Mouse (Mus musculus): ENCODE results near the gene Arhgap17. TPM values are rescaled to one million over a fixed set of nuclear protein-coding genes. Genes with fewer than 3 reads are reported as not detected.

Arhgap17 gene
- polyA plus RNA-seq, 1 experiment from 2014 or later = 21.8 TPM

DNA sequence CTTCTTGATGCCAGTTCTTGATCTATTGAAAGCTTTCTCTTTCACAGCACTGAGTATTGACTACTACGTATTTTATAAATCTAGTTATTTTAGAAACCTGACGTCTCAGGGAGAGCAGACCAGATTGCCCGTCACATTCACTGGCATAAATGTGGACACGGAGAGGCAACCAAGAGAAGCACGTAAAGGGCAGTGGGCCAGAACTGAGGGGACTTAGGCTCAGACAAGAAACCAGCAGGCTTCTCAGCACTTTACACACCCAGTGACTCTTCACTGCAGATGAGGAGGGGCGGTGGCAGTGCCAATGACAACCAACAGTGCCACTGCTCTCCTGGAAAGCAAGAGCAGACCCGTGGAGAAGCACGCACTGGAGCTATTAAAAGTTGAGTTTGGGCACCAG lies 62.5 kb downstream of the Arhgap17 start:
- WGBS = 94% methylated on average over 8 of the region's 8 CpGs

DNA sequence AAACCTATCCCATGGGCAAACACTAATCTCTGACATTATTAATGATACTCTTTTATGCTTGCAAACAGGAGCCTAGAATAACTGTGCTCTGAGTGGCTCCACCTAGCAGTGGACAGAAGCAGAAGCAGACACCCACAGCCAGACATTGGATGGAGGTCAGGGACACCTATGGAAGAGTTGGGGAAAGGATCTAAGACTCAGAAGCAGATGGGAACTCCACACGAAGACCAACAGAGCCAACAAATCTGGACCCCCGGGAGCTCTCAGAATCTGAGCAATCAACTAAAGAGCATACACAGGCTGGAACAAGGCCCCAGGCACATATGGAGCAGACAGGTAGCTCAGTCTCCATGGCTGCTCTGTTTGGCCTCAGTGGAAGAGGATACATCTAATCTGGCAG lies 64.3 kb downstream of the Arhgap17 start:
- H3K36me3 ChIP-seq (ENCODE audit: control insufficient read depth, insufficient read depth, low read length) = peaks cover 25% of the 10 kb centered on the region
- no peak for ATAC-seq
- H3K4me2 ChIP-seq (ENCODE audit: low read depth, low read length) = no peak overlapping the region
- H3K27ac ChIP-seq (ENCODE audit: low read length) = no peak overlapping the region
- no peaks in the 10 kb centered on the region for H3K4me1 ChIP-seq (ENCODE audit: control insufficient read depth, insufficient read depth, low read length)
- 85% methylated on average over 2 of the region's 2 CpGs for WGBS
- no peaks in the 10 kb centered on the region for H3K27me3 ChIP-seq (replicated peaks; ENCODE audit: control insufficient read depth, insufficient read depth, low read length)
- no peaks in the 10 kb centered on the region for H3K9me3 ChIP-seq (ENCODE audit: control insufficient read depth, low read length)
- no peak overlapping the region for H3K4me3 ChIP-seq (ENCODE audit: low read length)
- no peak overlapping the region for H3K9ac ChIP-seq (ENCODE audit: low read depth, low read length)

More for the DNA sequence above, 62.5 kb downstream of the Arhgap17 start:
- Histone ChIP-seq H3K9me3 (ENCODE audit: control insufficient read depth, low read length) (no peaks in the 10 kb centered on the region), H3K4me3 (ENCODE audit: low read length) (no peak overlapping the region), H3K27me3 (replicated peaks; ENCODE audit: control insufficient read depth, insufficient read depth, low read length) (no peaks in the 10 kb centered on the region), H3K4me1 (ENCODE audit: control insufficient read depth, insufficient read depth, low read length) (no peaks in the 10 kb centered on the region), H3K9ac (ENCODE audit: low read depth, low read length) (no peak overlapping the region), H3K36me3 (ENCODE audit: control insufficient read depth, insufficient read depth, low read length) (peaks cover 28% of the 10 kb centered on the region), H3K4me2 (ENCODE audit: low read depth, low read length) (no peak overlapping the region), H3K27ac (ENCODE audit: low read length) (no peak overlapping the region)
- no peak for ATAC-seq

GRCm38 (mm10) chr7:123300258-123300657 lies 69.5 kb downstream of the Arhgap17 start:
- H3K9ac ChIP-seq (ENCODE audit: low read depth, low read length) = no peak overlapping the region
- H3K27me3 ChIP-seq (replicated peaks; ENCODE audit: control insufficient read depth, insufficient read depth, low read length) = no peaks in the 10 kb centered on the region
- peaks cover 14% of the 10 kb centered on the region; the same call in 1 of the 2 replicates for H3K36me3 ChIP-seq (ENCODE audit: control insufficient read depth, insufficient read depth, low read length)
- no peaks in the 10 kb centered on the region for H3K4me1 ChIP-seq (ENCODE audit: control insufficient read depth, insufficient read depth, low read length)
- H3K9me3 ChIP-seq (ENCODE audit: control insufficient read depth, low read length) = no peaks in the 10 kb centered on the region
- H3K4me2 ChIP-seq (ENCODE audit: low read depth, low read length) = no peak overlapping the region
- WGBS = 74% methylated on average over 3 of the region's 3 CpGs
- H3K27ac ChIP-seq (ENCODE audit: low read length) = no peak overlapping the region
- no peak for ATAC-seq
- H3K4me3 ChIP-seq (ENCODE audit: low read length) = no peak overlapping the region

DNA sequence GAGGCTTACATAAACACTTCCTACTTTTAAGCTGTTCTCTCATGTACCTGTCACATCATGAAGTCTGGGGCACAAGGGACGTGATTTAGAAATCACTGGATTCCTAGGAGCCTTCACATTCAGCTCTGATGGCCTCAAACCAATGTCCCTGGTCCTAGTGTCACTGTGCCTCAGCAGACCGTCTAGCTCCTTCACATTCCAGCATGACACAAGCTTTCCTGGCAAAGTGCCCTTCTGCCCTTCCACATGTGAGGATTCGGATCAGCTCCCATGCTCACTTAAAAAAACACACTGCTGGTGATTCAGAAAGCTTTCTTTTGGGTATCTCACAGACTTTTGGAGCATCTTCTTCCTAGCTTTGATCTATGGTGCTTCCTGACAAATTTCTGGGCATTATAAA lies 71.5 kb downstream of the Arhgap17 start:
- H3K27ac ChIP-seq (ENCODE audit: low read length) = no peak overlapping the region
- no peaks in the 10 kb centered on the region for H3K27me3 ChIP-seq (replicated peaks; ENCODE audit: control insufficient read depth, insufficient read depth, low read length)
- H3K36me3 ChIP-seq (ENCODE audit: control insufficient read depth, insufficient read depth, low read length) = peaks cover 13% of the 10 kb centered on the region; the same call in 1 of the 2 replicates
- H3K4me2 ChIP-seq (ENCODE audit: low read depth, low read length) = no peak overlapping the region
- H3K4me3 ChIP-seq (ENCODE audit: low read length) = no peak overlapping the region
- no peak for ATAC-seq
- WGBS = 64% methylated on average over 3 of the region's 3 CpGs
- no peaks in the 10 kb centered on the region for H3K9me3 ChIP-seq (ENCODE audit: control insufficient read depth, low read length)
- no peaks in the 10 kb centered on the region for H3K4me1 ChIP-seq (ENCODE audit: control insufficient read depth, insufficient read depth, low read length)
- no peak overlapping the region for H3K9ac ChIP-seq (ENCODE audit: low read depth, low read length)

DNA sequence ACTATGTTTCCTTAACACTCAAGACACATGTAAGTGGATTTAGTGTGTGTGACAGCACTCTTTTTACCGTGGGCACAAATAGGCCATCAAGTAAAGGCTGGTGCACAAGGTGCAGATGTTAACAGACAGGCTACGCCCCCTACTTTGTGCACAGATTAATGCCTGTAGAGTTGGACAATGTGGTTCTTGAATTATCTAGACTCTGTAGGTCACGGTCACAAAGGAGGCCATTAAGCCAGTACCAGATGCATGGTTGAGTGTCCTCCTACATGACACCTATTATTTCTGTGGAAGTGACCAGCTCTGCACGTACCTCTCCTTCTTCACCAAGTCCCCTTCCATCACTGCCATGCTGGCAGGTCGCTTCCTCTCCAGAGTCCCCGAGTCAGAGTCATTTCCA lies 73.6 kb downstream of the Arhgap17 start:
- Histone ChIP-seq H3K4me1 (ENCODE audit: control insufficient read depth, insufficient read depth, low read length) (no peaks in the 10 kb centered on the region), H3K9me3 (ENCODE audit: control insufficient read depth, low read length) (no peaks in the 10 kb centered on the region), H3K36me3 (ENCODE audit: control insufficient read depth, insufficient read depth, low read length) (peaks cover 10% of the 10 kb centered on the region; the same call in 1 of the 2 replicates), H3K9ac (ENCODE audit: low read depth, low read length) (no peak overlapping the region), H3K27ac (ENCODE audit: low read length) (no peak overlapping the region), H3K4me3 (ENCODE audit: low read length) (no peak overlapping the region), H3K4me2 (ENCODE audit: low read depth, low read length) (no peak overlapping the region), H3K27me3 (replicated peaks; ENCODE audit: control insufficient read depth, insufficient read depth, low read length) (no peaks in the 10 kb centered on the region)
- WGBS = 92% methylated on average over 6 of the region's 6 CpGs
- no peak for ATAC-seq

DNA sequence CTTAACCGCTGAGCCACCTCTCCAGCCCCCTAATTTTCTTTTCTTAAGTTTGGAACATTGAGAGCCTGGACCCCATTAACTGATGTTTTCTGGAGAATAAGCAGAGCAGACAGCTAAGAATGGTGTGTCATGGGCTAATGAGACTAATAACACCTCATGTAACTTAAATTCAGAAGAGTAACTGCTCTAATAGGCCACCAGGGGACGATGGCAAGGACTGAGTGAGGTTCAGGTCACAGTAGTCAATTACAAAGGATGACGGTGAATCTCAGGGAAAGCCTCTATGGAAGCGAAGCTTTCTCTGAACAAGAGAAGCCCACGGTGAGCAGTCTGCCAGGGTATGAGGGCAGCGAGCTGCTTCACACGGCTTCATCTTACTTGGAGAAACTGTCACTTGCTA lies 74.3 kb downstream of the Arhgap17 start:
- peaks cover 10% of the 10 kb centered on the region; the same call in 1 of the 2 replicates for H3K36me3 ChIP-seq (ENCODE audit: control insufficient read depth, insufficient read depth, low read length)
- H3K27me3 ChIP-seq (replicated peaks; ENCODE audit: control insufficient read depth, insufficient read depth, low read length) = no peaks in the 10 kb centered on the region
- no peak overlapping the region for H3K4me3 ChIP-seq (ENCODE audit: low read length)
- H3K4me2 ChIP-seq (ENCODE audit: low read depth, low read length) = no peak overlapping the region
- H3K27ac ChIP-seq (ENCODE audit: low read length) = no peak overlapping the region
- no peaks in the 10 kb centered on the region for H3K9me3 ChIP-seq (ENCODE audit: control insufficient read depth, low read length)
- WGBS = 82% methylated on average over 7 of the region's 7 CpGs
- no peaks in the 10 kb centered on the region for H3K4me1 ChIP-seq (ENCODE audit: control insufficient read depth, insufficient read depth, low read length)
- H3K9ac ChIP-seq (ENCODE audit: low read depth, low read length) = no peak overlapping the region
- no peak for ATAC-seq

GRCm38 (mm10) chr7:123293898-123294297 lies 75.8 kb downstream of the Arhgap17 start:
- Histone ChIP-seq H3K4me2 (ENCODE audit: low read depth, low read length) (no peak overlapping the region), H3K36me3 (ENCODE audit: control insufficient read depth, insufficient read depth, low read length) (peaks cover 10% of the 10 kb centered on the region; the same call in 1 of the 2 replicates), H3K9ac (ENCODE audit: low read depth, low read length) (no peak overlapping the region), H3K27me3 (replicated peaks; ENCODE audit: control insufficient read depth, insufficient read depth, low read length) (no peaks in the 10 kb centered on the region), H3K4me1 (ENCODE audit: control insufficient read depth, insufficient read depth, low read length) (no peaks in the 10 kb centered on the region), H3K9me3 (ENCODE audit: control insufficient read depth, low read length) (no peaks in the 10 kb centered on the region), H3K27ac (ENCODE audit: low read length) (no peak overlapping the region), H3K4me3 (ENCODE audit: low read length) (no peak overlapping the region)
- 82% methylated on average over 7 of the region's 7 CpGs for WGBS
- no peak for ATAC-seq

- no peak overlapping the region for H3K27ac ChIP-seq (ENCODE audit: low read length)
- H3K4me3 ChIP-seq (ENCODE audit: low read length) = no peak overlapping the region
- H3K9ac ChIP-seq (ENCODE audit: low read depth, low read length) = no peak overlapping the region
- H3K9me3 ChIP-seq (ENCODE audit: control insufficient read depth, low read length) = no peaks in the 10 kb centered on the region
- no peak overlapping the region for H3K4me2 ChIP-seq (ENCODE audit: low read depth, low read length)
- peaks cover 10% of the 10 kb centered on the region; the same call in 1 of the 2 replicates for H3K36me3 ChIP-seq (ENCODE audit: control insufficient read depth, insufficient read depth, low read length)
- H3K4me1 ChIP-seq (ENCODE audit: control insufficient read depth, insufficient read depth, low read length) = no peaks in the 10 kb centered on the region
- H3K27me3 ChIP-seq (replicated peaks; ENCODE audit: control insufficient read depth, insufficient read depth, low read length) = no peaks in the 10 kb centered on the region
- WGBS = 85% methylated on average over 8 of the region's 8 CpGs
- ATAC-seq = no peak
Measured at GRCm38 (mm10) chr7:123291942-123292341, 77.8 kb downstream of the Arhgap17 start.

DNA sequence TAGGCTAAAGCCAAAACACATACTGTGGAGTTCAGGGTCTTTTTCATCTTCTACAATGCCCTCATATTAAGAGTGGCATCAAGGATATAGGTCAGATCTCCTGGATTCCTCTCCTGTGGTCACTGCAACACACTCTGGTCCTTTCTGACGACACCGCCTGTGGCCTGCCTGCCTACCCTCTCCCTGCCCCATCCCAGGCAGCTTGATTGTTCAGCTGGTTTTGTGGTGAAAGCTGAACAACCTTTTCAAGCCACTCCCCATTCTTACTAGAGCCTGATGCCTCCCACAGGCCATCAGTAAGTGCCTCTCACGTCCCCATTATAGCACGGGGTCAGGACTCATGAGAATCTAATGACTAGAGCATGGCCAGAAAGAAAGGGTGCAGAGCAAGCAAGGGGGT lies 80.5 kb downstream of the Arhgap17 start:
- no peak for ATAC-seq
- Histone ChIP-seq H3K4me3 (ENCODE audit: low read length) (no peak overlapping the region), H3K4me2 (ENCODE audit: low read depth, low read length) (no peak overlapping the region), H3K9me3 (ENCODE audit: control insufficient read depth, low read length) (no peaks in the 10 kb centered on the region), H3K4me1 (ENCODE audit: control insufficient read depth, insufficient read depth, low read length) (no peaks in the 10 kb centered on the region), H3K27ac (ENCODE audit: low read length) (no peak overlapping the region), H3K36me3 (ENCODE audit: control insufficient read depth, insufficient read depth, low read length) (peaks cover 4% of the 10 kb centered on the region; the same call in 1 of the 2 replicates), H3K9ac (ENCODE audit: low read depth, low read length) (no peak overlapping the region), H3K27me3 (replicated peaks; ENCODE audit: control insufficient read depth, insufficient read depth, low read length) (no peaks in the 10 kb centered on the region)
- WGBS = 85% methylated on average over 4 of the region's 4 CpGs

GRCm38 (mm10) chr7:123287903-123288302 lies 81.8 kb downstream of the Arhgap17 start:
- Histone ChIP-seq H3K9ac (ENCODE audit: low read depth, low read length) (no peak overlapping the region), H3K4me2 (ENCODE audit: low read depth, low read length) (no peak overlapping the region), H3K27me3 (replicated peaks; ENCODE audit: control insufficient read depth, insufficient read depth, low read length) (no peaks in the 10 kb centered on the region), H3K9me3 (ENCODE audit: control insufficient read depth, low read length) (no peaks in the 10 kb centered on the region), H3K4me1 (ENCODE audit: control insufficient read depth, insufficient read depth, low read length) (no peaks in the 10 kb centered on the region), H3K27ac (ENCODE audit: low read length) (no peak overlapping the region), H3K36me3 (ENCODE audit: control insufficient read depth, insufficient read depth, low read length) (peaks cover 4% of the 10 kb centered on the region; the same call in 1 of the 2 replicates), H3K4me3 (ENCODE audit: low read length) (no peak overlapping the region)
- ATAC-seq = no peak
- 86% methylated on average over 3 of the region's 3 CpGs for WGBS
